Mouse (Mus musculus) ES-E14 (cell line): ENCODE results near the gene Rbbp5.

Experiments
- HCFC1 ChIP-seq: IDR thresholded peaks from 2 replicates; pipeline ENCODE4 v1.6.1; 2012; ENCODE audit warnings: low read length, inconsistent platforms, borderline replicate concordance; ENCODE audit not compliant: insufficient read depth
- MAFK ChIP-seq: IDR thresholded peaks from 2 replicates; pipeline ENCODE4 v1.6.1; 2014; ENCODE audit warnings: mild to moderate bottlenecking, low read depth, low read length, inconsistent platforms; ENCODE audit not compliant: insufficient read depth
- ZC3H11A ChIP-seq: IDR thresholded peaks from 2 replicates; pipeline ENCODE4 v1.6.1; 2012; ENCODE audit warnings: low read depth, mild to moderate bottlenecking, inconsistent platforms, low read length, borderline replicate concordance
- ZNF384 ChIP-seq: IDR thresholded peaks from 2 replicates; pipeline ENCODE4 v1.6.1; 2012; ENCODE audit warnings: low read depth, low read length, inconsistent platforms

- TF ChIP-seq HCFC1 (no peak), ZC3H11A (no peak), MAFK (no peak), ZNF384 (no peak)
Measured at GRCm38 (mm10) chr1:132468926-132469325, 8.2 kb upstream of the Rbbp5 start.
